Mouse (Mus musculus): ENCODE measurements around the gene Celf2.

Celf2 gene

DNA sequence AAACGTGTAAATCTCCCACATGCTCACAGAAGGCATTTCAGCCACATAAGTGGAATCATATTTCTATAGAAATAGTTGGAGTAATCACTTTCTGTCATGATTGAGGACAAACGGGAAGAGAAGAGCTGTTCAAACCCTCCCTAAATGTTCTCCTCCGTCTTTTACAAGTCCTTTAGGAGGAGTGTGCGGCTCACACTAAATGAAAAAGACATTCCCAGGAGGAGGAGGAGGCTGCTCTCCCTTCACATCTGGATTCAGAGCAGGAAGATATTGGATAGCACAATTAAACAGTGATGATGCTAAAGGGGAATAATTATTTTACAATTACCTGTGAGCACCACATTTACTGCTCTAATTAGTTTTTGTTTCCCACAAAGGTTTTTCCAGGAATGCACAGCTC is 642.1 kb downstream of the Celf2 start:
- DNase-seq (ENCODE audit: low spot score): no peak

DNA sequence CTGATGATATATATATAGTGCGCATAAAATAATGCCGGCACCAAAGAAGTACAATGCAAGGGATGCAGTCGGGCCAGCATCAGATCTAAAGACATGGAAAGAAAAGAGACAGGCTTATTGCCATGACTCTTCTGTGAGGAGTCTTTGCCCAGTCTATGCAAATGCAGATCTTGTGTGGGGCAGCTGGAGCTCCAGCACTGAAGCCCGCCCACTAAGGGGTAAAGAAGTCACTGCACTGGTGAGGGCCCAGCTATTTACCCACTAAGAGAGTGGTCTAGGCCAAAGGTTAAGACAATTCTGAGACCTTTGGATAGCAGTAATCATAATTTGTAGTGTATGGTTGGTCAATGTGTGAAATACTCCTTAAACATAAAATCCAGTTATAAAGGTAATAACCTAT is 643.6 kb downstream of the Celf2 start:
- no peak for DNase-seq (ENCODE audit: low spot score)

DNA sequence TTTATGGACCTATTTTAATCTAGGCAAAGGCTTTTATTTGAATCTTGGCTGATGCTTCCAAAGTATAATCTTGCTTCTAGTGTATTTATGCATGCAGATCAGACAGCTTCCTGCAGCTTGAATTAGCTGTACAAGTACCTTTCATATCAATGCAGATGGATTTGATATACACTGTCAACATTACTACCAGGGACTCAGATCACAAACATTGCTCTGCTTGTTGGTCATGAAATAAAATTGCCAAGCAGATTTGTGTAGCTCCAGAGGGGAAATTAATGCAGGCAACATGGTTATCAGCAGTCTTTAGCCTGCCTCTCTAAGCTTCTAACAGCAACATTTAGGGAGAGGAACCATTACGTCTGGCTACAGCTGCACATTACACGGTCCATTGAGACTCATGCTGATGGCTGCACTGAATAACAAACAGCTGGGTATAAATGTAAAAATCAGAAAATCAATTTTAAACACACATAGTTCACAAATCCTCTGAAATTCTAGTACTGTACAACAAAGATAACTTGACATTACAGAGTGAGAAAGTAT is 659.2 kb downstream of the Celf2 start:
- no peak for DNase-seq (ENCODE audit: low spot score)

GRCm38 (mm10) chr2:6849388-6849787 is 660.0 kb downstream of the Celf2 start:
- no peak for DNase-seq (ENCODE audit: low spot score)

DNA sequence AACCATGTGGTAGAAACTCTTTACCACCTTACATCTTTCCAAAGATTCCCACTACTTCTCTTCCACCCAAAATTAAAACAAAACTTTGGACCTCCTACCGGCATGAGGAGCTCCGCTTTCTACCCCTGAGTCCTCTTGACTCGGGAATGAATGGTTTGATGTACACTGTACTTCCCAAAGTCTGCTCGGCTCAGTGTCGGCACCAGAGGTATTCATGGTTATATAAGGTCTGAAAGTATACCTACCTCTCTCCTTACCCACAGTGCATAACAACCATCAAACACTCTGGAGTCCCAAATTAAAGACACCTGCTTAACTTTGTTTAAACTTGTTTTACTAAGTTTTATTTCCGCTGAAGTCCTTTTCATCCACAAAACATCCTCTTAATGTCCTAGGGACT is 679.3 kb downstream of the Celf2 start:
- DNase-seq (ENCODE audit: low spot score): no peak

DNA sequence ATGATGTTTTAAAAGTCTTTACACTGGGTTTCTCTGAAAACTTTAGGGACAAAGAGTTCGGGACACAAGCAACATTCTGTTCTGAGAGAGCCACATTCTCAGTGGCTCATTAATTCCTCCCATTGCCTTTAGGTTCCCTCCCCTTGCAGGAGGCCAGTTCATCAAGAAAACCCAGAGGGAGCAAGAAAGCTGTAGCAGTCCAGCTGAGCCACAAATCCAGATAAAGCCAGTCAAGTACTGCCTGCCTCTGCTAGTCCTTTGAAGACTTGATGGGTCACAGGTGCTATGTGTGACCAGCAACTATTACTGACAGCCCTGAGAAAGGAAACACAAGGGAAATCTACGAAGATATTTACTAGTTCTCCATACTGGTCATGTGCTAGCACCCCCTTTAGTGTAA is 681.8 kb downstream of the Celf2 start:
- no peak for DNase-seq (ENCODE audit: low spot score)

DNA sequence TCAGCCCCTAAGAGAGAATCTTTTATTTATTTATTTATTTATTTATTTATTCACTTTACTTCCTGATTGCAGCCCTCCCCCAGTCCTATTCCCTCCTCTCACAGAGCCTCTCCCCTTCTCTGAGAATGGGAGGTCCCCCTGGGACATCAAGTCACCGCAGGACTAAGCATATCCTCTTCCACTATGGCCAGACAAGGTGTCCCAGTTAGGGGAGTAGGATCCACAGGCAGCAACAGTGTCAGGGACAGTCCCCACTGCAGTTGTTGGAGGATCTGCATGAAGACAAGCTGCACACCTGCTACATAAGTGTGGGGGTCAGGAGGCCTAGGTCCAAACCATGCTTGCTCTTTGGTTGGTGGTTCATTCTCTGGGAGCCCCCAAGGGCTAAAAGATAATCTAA is 686.3 kb downstream of the Celf2 start:
- DNase-seq (ENCODE audit: low spot score): no peak

GRCm38 (mm10) chr2:6821593-6821992 is 687.8 kb downstream of the Celf2 start:
- no peak for DNase-seq (ENCODE audit: low spot score)

GRCm38 (mm10) chr2:6815281-6815680 is 694.1 kb downstream of the Celf2 start:
- DNase-seq (ENCODE audit: low spot score): no peak

DNA sequence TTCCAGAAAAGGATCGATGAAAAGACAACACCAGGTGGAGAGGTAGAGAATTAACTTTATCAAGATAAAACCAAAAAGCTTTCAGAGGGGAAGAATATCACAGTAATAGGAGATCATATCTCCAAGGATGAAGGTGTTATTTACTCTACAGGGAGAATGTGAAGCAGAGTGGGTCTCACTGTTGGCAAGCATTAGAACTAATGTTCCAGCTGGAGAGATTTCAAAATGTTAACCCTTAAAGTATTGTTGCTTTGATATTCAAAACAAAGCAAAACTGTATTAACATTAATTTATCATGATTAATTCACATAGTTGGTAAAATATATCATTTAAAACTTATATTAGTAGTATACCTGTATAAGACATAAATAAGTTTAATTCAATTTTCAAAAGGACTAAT is 700.6 kb downstream of the Celf2 start:
- DNase-seq (ENCODE audit: low spot score): no peak

DNA sequence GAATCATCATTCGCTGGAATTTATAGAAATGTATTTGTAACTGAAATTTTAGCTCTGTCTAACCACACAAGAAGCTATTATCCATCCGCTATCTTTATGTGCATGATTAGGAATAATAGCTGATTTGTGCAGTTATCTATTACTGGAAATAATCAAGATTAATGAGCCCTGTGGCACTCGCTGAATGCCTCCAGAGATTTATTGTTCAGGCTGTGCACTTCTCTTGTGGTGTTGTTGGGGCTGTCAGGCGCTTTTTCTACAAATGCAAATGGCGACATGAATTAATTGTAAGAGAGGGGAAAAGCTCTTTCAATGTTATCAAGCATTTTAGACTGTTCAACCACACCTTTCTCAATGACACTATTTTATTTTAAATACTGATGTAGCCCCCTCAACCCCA is 712.6 kb downstream of the Celf2 start:
- no peak for DNase-seq (ENCODE audit: low spot score)

DNA sequence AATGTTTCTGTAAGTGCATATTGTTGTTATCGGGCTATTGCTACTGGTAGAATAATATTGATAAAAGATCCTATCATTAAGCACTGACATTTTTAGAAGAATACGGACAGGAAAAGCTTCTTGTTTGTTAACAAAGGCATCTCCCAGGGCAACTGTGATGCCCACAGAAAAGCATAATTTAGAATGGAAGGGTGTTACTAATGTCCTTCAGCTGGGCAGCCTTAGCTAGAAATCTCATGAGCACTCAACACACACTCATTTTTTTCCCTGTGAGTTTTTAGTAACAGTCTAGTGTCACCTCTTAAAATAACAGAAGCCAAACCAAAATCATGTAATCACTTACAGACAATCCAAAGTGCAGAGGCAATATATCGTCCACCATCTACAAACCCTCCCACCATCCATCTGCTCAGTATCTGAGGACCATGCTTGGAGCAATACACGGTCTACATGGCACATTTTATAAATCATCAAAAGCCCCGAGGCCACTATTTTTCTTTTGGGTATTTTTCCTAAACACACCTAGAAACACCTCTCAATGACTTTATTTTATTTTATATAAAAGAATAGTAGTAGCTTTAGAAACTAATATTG is 713.3 kb downstream of the Celf2 start:
- DNase-seq (ENCODE audit: low spot score): no peak

DNA sequence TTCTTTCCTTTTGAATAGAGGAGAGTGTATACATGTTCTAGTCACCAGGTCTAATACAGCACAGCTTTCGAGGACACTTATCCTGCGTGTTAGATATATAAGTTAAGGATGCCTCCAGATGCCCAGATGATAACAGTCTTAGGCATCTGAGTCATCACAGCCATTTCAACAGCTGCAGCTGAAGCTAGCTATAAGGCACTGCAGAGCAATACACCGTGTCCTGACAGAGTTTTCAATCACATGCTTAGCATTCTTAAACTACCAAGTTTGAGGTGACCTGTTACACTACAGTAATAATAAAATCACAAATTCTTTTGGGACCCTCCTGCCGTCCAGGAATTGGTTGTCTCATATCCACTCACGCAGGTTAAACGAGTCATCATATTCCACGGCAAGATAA is 714.5 kb downstream of the Celf2 start:
- DNase-seq (ENCODE audit: low spot score): no peak

DNA sequence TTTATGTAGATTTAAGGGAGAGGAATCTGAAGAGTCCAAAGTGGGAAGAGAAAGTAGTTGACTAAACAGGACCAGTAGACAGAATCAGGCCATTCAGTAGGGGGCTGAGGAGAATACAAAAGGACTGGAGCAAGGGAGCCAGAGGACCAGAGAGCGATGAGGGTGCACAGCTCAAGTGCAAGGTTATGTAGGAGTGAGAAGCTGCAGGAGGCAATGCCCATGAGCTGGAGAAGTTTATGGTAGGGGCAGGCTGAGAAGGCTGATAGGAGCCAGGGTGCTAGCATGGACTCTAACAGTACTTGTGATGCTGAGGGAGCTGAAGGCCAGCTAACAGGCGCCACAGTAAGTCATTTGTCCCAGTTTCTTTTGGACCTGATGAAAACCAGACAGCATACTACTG is 718.5 kb downstream of the Celf2 start:
- no peak for DNase-seq (ENCODE audit: low spot score)

DNA sequence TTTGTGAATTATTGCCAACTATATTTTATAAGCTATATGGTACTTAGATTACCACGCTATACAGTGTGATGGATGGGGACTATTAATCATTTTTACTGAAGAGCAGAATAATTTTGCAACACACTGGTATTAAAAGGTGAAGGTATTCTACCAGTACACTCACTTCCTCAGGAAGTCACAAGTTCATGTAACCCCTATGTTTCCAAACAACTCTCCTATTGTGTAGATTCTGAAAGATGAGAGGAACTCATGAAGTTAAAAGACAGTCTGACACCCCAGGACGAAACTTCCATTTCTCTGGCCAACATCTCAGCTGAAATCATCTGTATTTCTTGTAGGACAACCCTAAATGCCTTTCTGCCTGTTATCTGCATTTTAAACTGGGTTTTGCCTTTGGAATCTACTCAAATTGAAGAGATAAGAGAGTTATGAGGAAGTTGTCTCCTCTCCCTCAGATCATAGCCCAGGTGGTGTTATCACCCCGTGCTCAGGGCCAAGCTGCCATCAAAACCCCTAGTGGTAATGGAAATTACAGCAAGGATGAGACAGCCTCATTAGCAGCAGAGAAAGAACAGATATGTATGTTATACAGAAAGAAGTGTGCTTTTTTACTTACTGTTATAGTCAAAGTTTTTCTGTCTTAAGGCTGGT is 722.7 kb downstream of the Celf2 start:
- no peak for DNase-seq (ENCODE audit: low spot score)

DNA sequence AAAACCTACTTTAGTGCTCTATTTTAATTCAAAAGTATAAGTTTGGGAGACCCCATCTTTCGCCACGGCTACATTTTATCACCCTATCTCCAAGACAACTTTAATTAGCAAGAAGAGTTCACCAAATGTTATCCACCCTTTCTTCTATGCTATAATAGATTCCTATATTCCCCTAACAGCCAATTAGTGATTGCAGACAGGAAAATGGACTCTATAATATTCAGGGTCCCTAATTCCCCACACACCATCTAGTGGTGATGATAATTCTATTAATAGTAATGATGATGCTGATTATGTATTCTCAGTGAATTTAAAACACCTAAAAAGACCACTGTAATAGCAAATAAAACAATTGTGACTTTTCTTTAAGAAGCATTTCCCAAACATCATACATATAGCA is 739.1 kb downstream of the Celf2 start:
- DNase-seq (ENCODE audit: low spot score): no peak

DNA sequence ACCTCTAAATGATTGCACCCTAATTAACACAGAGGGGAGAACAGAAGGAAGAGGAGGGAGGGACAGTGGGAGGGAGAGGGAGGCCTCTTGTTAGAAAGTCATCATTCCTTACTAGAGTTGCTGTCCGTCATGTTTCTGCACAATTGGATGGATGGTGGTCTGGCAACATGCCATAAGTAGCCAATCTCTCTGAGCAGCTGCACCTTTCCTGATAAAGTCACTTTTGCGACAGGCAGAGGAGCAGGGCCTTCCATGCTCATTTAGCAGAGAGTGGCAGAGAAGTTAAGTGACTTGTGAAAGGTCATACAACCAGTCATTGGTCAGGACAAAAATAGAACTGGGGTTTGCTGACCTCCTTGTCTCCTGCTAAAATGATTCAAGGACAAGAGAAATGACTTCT is 747.0 kb downstream of the Celf2 start:
- no peak for DNase-seq (ENCODE audit: low spot score)

DNA sequence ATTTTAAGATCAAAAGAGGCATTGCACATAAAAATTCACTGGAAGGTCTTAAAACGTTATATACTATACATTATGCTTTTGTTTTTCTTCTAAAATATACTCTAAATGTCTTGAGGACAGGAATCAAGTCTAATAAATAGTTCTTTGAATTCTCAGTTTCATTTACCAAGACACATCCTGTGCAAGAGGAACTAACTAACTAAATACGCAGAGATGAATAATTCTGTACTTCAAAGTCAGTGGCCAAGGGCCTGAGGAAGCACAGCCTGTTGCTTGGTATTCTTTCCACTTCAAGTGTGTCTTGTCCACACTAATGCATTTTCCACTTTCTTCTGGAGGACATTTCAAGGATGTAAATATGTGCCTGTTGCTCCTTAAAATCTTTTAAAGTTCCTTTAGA is 766.2 kb downstream of the Celf2 start:
- no peak for DNase-seq (ENCODE audit: low spot score)

DNA sequence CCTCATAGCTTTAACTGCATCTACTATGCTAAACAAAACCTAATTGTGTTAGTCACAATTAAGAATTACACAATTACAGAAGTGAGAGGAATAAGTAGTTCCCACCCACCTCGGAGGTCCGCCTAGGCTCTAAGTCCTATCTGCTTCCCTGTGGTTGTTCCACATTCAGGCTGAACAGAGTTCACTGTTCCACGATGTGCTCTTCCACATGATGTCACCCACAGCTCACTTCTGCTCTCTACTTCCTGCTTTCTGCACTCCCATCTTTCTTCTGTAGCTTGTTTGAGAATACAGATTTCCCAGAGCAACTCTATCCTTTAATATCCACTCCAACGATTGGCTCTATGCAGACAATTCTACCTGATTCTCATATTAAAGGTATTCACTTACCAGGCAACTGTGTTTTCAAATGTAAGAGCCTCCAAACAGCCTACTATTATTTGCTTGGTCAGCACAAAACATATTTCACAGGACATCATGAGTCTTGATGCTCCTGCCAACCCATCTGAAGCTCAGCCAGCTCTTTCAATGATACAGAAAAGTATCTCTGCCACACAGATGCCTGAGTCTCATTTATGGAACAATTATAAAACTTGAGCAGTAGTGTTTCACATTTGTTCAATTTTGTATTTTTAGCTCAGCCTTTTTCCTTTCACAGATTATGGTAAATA is 769.2 kb downstream of the Celf2 start:
- DNase-seq (ENCODE audit: low spot score): no peak

- no peak for DNase-seq (ENCODE audit: low spot score)
Observed at GRCm38 (mm10) chr2:6732026-6732425, 777.3 kb downstream of the Celf2 start.

GRCm38 (mm10) chr2:6730860-6731259 is 778.5 kb downstream of the Celf2 start:
- DNase-seq (ENCODE audit: low spot score): peak; percentile 19

GRCm38 (mm10) chr2:6729984-6730383 is 779.4 kb downstream of the Celf2 start:
- no peak for DNase-seq (ENCODE audit: low spot score)

DNA sequence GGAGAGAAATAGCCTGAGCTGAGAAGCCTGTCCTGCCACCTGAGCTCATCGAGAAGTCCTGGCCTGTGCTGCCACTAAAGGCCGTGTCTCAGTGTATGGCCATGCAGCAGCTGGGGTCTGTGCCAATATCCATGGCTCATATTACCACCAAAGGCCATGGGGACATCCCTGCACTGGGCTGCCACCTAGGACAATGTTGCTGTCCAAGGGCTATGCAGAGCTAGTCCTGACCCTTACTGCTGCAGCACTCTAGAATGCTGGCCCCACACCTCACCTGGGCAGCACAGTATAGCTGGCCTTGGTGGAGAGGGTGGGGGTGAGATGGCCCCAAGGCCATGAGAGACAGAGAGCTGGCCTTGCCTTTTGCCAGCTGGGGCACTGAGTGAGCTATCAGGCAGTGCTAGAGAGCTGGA is 780.5 kb downstream of the Celf2 start:
- no peak for DNase-seq (ENCODE audit: low spot score)
